Mouse (Mus musculus): ENCODE measurements at regions not wholly inside any gene's neighbourhood (a gene's known extent, or its start where the extent isn't known, plus 50 kb on each side); places are given as distances from the start of the nearest gene placed in this dataset.

DNA sequence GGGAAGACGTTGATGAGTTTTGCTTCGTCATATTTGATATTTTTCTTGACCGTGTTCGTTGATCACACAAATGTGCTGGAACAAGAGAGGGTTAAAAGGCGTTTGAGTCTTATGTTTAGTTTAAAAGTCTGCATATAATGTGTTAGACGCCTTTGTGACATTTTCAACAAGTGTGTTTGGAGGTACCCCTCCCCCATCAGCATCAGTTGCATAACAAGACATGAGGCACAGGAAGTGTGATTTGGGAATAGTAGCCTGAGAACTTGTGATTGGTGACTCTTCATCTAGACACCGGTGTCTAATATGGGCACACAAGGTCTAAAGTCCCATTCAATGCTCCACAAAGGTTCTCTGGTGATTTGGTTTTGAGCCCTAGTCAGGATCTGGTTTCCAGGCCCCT, 76.1 kb upstream of the Arhgap21 start:
- no peak for DNase-seq (ENCODE audit: low spot score in 2 of 2)

DNA sequence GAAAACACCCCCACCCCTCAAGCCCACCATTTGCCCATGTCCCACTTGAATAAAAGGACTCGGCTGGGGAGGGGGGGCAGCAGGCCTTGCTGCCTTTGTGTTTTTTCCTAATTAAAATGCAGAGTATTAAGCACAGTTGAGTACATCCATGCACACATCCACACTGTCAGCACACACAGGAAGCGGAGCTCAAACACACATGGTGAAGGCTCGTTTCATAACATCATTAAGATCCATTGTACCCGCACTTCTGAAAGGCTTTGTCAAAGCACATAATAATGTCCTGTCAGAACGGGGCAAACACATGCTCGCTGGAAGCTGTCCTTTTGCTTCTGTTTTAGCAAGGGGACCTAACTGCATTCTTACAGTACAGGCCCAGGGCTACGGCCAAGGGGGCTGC, 75.3 kb upstream of the Arhgap21 start:
- no peak for DNase-seq (ENCODE audit: low spot score in 2 of 2)

DNA sequence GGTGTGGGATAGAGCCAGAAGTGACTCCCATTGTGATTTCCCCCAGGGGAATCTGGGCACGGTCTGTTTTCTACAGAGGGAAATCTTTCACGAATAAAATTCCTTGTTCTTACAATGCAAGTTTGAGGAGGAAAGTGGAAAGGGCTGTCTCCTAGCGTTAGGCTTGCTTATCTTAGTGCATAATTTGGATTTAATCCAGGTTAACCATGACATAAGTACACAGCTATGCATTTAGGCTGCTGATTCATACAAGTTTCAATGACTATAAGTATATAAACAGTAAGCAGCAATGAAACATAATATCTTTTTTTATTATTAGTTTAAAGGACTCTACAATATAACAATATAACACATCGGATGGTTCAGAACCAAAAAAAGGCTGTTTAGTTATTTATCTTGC, 74.6 kb upstream of the Arhgap21 start:
- no peak for DNase-seq (ENCODE audit: low spot score in 2 of 2)

DNA sequence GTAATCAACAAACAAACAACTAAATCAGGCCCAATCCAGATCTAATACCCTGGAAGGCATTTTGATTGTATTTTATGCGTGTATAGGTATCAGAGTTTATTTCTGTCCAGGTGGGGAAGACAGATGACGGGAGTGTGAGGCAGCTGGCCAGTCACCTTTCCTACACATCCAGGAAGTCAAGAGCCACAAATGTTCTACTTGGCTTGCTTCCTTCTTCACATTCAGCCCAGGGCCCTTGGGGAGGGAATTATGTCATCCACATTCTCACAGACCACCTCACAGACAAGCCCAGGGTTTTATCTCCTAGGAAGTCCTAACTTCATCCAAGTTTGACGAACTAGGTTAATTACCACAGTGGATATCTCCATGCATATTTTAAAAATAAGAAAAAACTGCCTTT, 68.9 kb upstream of the Arhgap21 start:
- DNase-seq (ENCODE audit: low spot score in 2 of 2) = no peak

DNA sequence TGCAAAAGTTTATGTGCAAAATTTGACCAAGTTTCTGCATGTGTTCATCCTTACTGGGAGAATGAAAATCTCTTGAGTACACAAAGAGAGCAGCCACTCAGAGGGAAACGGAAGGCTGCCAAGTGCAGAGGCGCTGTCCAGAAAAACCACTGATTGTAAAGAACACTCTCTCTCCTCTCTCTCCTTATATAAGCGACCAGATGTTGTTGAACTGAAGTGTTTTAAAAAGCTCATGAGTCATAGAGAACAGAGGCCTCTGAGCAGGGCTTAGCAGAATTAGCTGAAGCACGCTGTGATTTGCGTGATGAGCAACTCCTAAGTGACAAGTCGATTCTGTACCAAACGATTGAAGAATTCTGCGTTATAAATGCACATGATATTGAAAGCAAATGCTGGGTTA, 68.5 kb upstream of the Arhgap21 start:
- DNase-seq (ENCODE audit: low spot score in 2 of 2) = peak in 1 of 2 experiments; percentile 66

DNA sequence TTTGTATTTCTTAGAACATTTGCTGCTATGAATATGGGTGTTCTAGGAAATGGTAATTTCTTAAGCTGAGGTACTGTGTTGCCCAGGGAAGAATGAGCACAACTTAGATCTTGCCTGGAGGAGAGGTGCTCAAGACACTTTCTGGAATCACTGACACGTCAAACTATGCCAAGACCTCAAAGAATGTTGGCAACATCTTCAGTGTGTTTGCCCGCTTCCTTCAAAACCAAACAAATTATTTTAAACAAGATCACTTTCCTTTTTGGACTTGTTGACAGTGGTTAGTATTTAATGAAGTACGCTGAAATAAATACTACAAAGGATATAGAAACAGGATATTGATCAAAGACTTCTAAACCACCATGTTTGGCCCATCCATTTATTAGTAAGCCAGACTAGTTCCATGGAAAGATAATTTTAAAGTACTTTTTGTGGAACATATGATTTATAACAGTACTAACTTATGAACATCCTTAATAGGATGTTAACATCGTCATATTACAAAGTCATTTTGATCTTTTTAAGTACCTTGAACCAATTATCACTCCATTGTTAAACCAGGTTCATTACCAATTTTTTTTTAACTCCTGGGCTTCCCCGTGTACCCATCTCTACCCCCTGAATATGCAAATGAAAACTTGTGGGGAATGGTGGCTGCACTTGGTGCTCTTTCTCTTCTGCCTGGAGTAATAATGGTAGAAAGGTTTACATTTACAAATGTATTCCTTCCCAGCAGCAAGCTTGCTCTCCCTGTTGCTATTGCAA, 67.4 kb upstream of the Arhgap21 start:
- DNase-seq (ENCODE audit: low spot score in 2 of 2) = no peak

DNA sequence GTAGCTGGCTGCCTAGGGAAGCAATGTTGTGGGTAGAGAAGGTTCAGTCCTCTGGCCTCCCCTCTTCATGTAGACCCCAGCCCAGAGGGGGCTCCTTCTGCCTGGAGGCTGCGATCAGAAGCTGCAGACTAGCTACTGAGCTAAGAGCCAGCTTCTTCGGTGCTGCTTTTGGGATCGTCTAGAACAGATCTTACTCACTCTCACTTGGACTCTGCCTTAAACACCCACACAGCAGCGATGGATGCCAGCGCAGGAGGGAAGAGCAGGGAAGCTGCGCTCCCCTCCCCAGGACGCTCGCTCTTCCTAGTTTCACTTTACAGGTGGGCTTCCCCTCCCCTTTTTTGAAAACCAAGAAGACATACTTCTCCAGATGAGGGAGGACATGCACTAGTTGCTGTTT, 66.0 kb upstream of the Arhgap21 start:
- no peak for DNase-seq (ENCODE audit: low spot score in 2 of 2)

DNA sequence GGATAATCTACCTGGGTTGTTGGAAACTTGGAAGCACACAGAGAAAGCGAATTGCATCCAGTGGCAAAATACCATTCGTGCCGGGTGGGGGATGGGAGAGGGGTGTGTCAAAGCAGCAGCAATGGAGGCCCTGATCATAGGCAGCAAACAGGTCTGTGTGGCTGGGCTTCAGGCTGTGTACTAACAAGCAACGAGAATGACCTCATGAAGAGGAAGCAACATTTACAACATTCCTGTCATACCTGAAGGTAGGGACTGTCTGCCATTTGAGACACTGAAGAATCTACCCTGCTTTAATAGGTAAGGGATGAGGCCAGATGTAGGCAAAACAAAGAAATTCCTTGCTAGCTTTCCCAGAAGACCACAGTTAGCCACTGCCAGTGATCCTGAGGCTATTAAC, 62.0 kb upstream of the Arhgap21 start:
- DNase-seq (ENCODE audit: low spot score in 2 of 2) = no peak

DNA sequence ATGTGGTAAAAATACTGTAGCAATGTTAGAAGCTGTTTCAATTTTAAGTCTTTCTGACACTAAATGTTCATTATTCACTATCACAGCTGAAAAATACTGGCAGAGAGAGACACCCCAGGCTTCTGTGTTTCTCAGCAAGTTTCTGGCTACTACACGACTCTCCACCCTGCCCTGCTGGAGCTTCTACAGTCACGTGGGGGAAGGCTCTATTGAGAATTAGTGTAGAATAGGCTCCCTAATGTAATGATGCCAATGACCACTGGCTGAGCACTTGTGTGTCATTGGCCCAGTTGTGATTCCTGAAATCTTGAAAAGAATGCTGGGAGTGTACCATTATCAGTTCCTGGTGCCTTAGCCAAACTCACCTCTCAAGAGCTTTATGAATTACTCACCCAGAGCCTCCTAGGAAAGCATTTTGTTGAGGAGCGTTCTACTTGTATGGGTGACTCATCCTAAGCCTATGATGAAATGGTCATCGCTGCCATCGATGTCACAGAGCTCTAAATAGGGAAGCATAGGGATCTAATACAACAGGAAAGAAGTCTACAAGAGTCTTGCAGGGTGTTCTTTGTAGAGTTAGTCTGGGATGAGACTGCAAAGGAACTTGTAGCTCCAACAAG, 60.8 kb upstream of the Arhgap21 start:
- no peak for DNase-seq (ENCODE audit: low spot score in 2 of 2)

DNA sequence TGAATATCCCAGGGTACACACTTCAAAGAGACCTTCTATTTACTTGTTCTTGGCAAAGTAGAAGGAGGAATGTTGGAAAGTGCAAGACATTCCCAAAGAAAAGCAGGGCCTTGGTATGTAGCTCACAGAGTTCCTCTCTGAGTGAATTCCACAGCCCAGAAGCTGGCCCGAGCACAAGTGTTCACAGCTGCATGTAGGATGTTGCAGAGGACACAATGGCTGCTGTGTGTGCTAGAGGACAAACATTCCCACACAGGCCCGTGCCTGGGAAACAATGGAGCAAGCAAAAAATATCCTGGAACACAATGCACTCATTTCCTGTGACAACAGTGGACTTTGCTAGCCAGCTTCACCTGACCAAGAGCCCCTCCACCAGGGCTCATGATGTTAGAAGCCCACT, 59.9 kb upstream of the Arhgap21 start:
- peak in 1 of 2 experiments; percentile 68 for DNase-seq (ENCODE audit: low spot score in 2 of 2)

DNA sequence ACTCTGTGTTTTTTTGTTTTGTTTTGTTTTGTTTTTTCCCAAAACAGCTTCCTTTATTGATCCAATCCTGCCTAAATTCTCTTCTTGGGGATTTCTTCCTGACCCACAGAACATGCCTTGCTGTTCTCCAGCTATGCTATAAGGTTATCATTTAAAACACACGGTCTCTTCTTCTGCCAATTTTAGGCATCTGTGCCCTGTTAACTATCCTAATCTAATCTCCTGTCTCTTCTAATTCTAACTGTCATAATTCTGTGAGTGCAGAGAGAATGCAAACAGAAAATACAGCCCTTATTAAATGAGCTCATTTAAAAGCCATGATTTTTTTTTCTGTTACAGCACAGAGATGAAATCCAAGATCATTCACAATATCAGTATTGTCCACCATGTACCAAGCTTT, 49.9 kb upstream of the Arhgap21 start:
- DNase-seq (ENCODE audit: low spot score in 2 of 2) = no peak

Data from gastrocnemius, postnatal 4 days (tissue).